Mouse (Mus musculus) bone marrow, adult 2 months (tissue): ENCODE data around the gene Cit.

Experiments used
- CTCF ChIP-seq: fragments of 200-500 bp; IDR thresholded peaks from 2 replicates; pipeline ENCODE4 v1.5.1; 2011; ENCODE audit warnings: low read length, control low read depth; ENCODE audit not compliant: control insufficient read depth, insufficient read depth
- POLR2A ChIP-seq: fragments of 200-500 bp; IDR thresholded peaks from 2 replicates; pipeline ENCODE4 v1.6.1; 2011; ENCODE audit warnings: low read depth, mild to moderate bottlenecking, control low read depth, low read length, borderline replicate concordance; ENCODE audit not compliant: control insufficient read depth

- no peak for TF ChIP-seq CTCF
- no peak for TF ChIP-seq POLR2A
These were observed 627 bp downstream of the Cit start for GRCm38 (mm10) chr5:115845635-115846174.
